Mouse (Mus musculus): ENCODE data around the gene Slc22a23. TPM values are rescaled to one million over a fixed set of nuclear protein-coding genes. Genes with fewer than 3 reads are reported as not detected.

Slc22a23 gene
- polyA plus RNA-seq, 1 experiment from 2014 or later: 6.8 TPM

DNA sequence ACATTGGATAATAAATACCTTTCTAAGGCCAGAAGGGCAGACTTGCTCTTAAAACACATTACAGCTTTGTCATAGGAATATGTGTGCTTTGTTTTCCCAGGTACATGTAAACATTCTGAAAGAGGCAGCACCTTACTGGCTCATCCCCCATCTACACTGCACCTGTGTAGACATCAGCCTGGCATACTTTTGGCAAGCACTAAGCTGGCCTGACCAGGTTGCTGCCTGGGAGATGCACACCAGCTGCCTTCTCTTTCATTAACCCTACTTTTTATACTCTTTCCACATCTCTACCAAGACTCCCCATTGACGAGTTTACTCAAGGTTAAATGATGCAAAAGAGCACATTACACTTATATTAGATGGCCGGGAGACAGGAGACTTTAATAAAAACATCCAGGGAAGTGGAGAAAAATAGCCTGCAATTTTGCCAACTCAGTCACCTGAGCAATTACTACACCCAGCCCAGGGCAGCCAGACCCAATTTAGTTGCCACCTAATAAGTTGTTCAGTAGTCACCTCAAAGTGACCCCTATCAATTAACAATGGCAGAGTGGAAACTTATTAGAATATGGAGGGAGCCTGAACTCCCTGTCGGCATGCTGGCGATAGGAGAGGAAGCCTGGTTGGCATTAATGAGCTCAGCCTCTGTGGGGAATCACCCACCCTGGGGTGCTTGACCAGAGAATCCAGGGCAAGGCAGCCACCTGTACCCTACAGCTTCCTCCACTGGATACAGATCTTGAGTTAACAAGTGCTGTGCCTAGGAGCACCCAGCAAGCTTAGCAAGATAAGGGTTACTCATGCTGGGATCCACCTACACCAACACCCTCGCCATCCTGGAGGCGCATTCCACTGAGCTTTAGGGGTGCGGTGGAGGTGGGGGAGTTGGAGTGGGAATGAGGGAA lies 37.0 kb downstream of the Slc22a23 start:
- 69% methylated on average over 7 of the region's 7 CpGs for WGBS
- Histone ChIP-seq H3K4me3 (no peak overlapping the region), H3K27ac (no peak overlapping the region), H3K36me3 (replicated peaks) (peaks cover 22% of the 10 kb centered on the region), H3K4me1 (peaks cover 32% of the 10 kb centered on the region), H3K9me3 (no peaks in the 10 kb centered on the region), H3K27me3 (ENCODE audit: poor library complexity, severe bottlenecking) (no peaks in the 10 kb centered on the region)
- no peak for DNase-seq (ENCODE audit: extremely low spot score, low spot score)

GRCm38 (mm10) chr13:34305964-34306671 lies 38.9 kb downstream of the Slc22a23 start:
- Histone ChIP-seq H3K27me3 (ENCODE audit: poor library complexity, severe bottlenecking) (no peaks in the 10 kb centered on the region), H3K4me1 (peaks cover 28% of the 10 kb centered on the region), H3K9me3 (no peaks in the 10 kb centered on the region), H3K36me3 (replicated peaks) (peaks cover 32% of the 10 kb centered on the region), H3K27ac (no peak overlapping the region), H3K4me3 (no peak overlapping the region)
- 96% methylated on average over 2 of the region's 2 CpGs for WGBS
- no peak for DNase-seq (ENCODE audit: extremely low spot score, low spot score)

DNA sequence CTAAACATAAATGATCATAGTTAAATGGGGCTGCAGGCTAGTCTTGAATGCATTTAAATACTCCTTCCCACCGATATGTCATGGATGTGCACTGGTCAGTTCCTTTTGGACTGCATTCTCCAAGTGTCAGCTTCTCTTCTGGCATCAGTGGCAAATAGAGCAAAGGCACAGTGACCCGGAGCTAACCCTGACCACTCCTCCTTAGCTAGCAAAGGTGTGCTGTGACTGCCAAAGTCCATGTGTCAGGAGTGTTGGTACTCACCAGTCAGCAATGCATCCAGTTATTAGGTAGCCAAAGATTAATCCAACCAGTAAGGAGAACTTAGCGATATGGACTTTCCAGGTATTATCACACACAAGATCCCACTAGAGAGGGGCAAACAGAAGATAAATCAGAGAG lies 40.1 kb downstream of the Slc22a23 start:
- WGBS: 96% methylated on average over 3 of the region's 3 CpGs
- no peaks in the 10 kb centered on the region for H3K9me3 ChIP-seq
- H3K27ac ChIP-seq: no peak overlapping the region
- H3K4me1 ChIP-seq: peaks cover 25% of the 10 kb centered on the region
- no peaks in the 10 kb centered on the region for H3K27me3 ChIP-seq (ENCODE audit: poor library complexity, severe bottlenecking)
- peaks cover 32% of the 10 kb centered on the region for H3K36me3 ChIP-seq (replicated peaks)
- no peak for DNase-seq (ENCODE audit: extremely low spot score, low spot score)
- no peak overlapping the region for H3K4me3 ChIP-seq

GRCm38 (mm10) chr13:34303386-34304016 lies 41.5 kb downstream of the Slc22a23 start:
- 72% methylated on average over 6 of the region's 6 CpGs for WGBS
- H3K4me1 ChIP-seq: peaks cover 25% of the 10 kb centered on the region
- no peaks in the 10 kb centered on the region for H3K9me3 ChIP-seq
- no peaks in the 10 kb centered on the region for H3K27me3 ChIP-seq (ENCODE audit: poor library complexity, severe bottlenecking)
- DNase-seq (ENCODE audit: extremely low spot score, low spot score): no peak
- peaks cover 42% of the 10 kb centered on the region for H3K36me3 ChIP-seq (replicated peaks)
- H3K4me3 ChIP-seq: no peak overlapping the region
- no peak overlapping the region for H3K27ac ChIP-seq

GRCm38 (mm10) chr13:34301585-34301984 lies 43.4 kb downstream of the Slc22a23 start:
- no peak overlapping the region for H3K4me3 ChIP-seq
- H3K36me3 ChIP-seq (replicated peaks): peaks cover 61% of the 10 kb centered on the region
- 45% methylated on average over 3 of the region's 3 CpGs for WGBS

GRCm38 (mm10) chr13:34299351-34300333 lies 45.3 kb downstream of the Slc22a23 start:
- no peak for DNase-seq (ENCODE audit: extremely low spot score, low spot score)
- Histone ChIP-seq H3K9me3 (no peaks in the 10 kb centered on the region), H3K36me3 (replicated peaks) (peaks cover 67% of the 10 kb centered on the region), H3K27ac (no peak overlapping the region), H3K27me3 (ENCODE audit: poor library complexity, severe bottlenecking) (no peaks in the 10 kb centered on the region), H3K4me1 (peaks cover 12% of the 10 kb centered on the region; the same call in 1 of the 2 replicates), H3K4me3 (no peak overlapping the region)
- WGBS: 90% methylated on average over 7 of the region's 7 CpGs

More at GRCm38 (mm10) chr13:34301585-34301984, 43.4 kb downstream of the Slc22a23 start:
- Histone ChIP-seq H3K4me1 (peaks cover 12% of the 10 kb centered on the region; the same call in 1 of the 2 replicates), H3K9me3 (no peaks in the 10 kb centered on the region), H3K27me3 (ENCODE audit: poor library complexity, severe bottlenecking) (no peaks in the 10 kb centered on the region), H3K27ac (no peak overlapping the region)
- no peak for DNase-seq (ENCODE audit: extremely low spot score, low spot score)

DNA sequence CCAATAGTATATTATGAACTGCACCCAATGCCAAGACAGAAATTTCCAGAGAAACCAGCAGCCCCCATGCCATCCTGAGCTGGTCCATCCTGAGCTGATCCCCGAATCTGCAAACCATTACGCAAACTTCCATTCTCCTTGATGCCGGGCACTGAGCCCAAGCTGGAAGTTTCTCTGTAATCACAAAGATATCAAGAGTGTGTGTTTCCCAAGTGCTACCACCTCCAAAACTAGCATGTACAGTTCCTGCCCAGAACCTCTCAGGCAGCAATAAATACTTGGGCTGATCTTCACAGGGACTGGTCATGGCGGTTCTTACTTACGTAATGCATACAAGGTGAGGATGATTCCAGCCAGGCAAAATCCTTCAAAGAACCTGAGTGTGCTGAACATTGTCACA lies 46.3 kb downstream of the Slc22a23 start:
- H3K27ac ChIP-seq: no peak overlapping the region
- H3K4me1 ChIP-seq: peaks cover 14% of the 10 kb centered on the region; the same call in 1 of the 2 replicates
- H3K36me3 ChIP-seq (replicated peaks): peaks cover 61% of the 10 kb centered on the region
- WGBS: 97% methylated on average over 5 of the region's 5 CpGs
- H3K4me3 ChIP-seq: no peak overlapping the region
- H3K9me3 ChIP-seq: no peaks in the 10 kb centered on the region
- no peak for DNase-seq (ENCODE audit: extremely low spot score, low spot score)
- no peaks in the 10 kb centered on the region for H3K27me3 ChIP-seq (ENCODE audit: poor library complexity, severe bottlenecking)

GRCm38 (mm10) chr13:34298061-34298460 lies 46.9 kb downstream of the Slc22a23 start:
- H3K36me3 ChIP-seq (replicated peaks): peaks cover 57% of the 10 kb centered on the region
- 97% methylated on average over 6 of the region's 6 CpGs for WGBS
- no peaks in the 10 kb centered on the region for H3K9me3 ChIP-seq
- peaks cover 10% of the 10 kb centered on the region; the same call in 1 of the 2 replicates for H3K4me1 ChIP-seq
- H3K27ac ChIP-seq: no peak overlapping the region
- no peak for DNase-seq (ENCODE audit: extremely low spot score, low spot score)
- H3K27me3 ChIP-seq (ENCODE audit: poor library complexity, severe bottlenecking): no peaks in the 10 kb centered on the region
- H3K4me3 ChIP-seq: no peak overlapping the region

GRCm38 (mm10) chr13:34295787-34296435 lies 49.1 kb downstream of the Slc22a23 start:
- Histone ChIP-seq H3K4me3 (no peak overlapping the region), H3K9me3 (no peaks in the 10 kb centered on the region)
- WGBS: 94% methylated on average over 12 of the region's 12 CpGs

GRCm38 (mm10) chr13:34294212-34294611 lies 50.8 kb downstream of the Slc22a23 start:
- H3K27me3 ChIP-seq (ENCODE audit: poor library complexity, severe bottlenecking): no peaks in the 10 kb centered on the region
- H3K36me3 ChIP-seq (replicated peaks): peaks cover 47% of the 10 kb centered on the region
- no peak overlapping the region for H3K27ac ChIP-seq
- H3K9me3 ChIP-seq: no peaks in the 10 kb centered on the region
- no peak overlapping the region for H3K4me3 ChIP-seq
- peaks cover 16% of the 10 kb centered on the region for H3K4me1 ChIP-seq
- DNase-seq (ENCODE audit: extremely low spot score, low spot score): no peak
- WGBS: 74% methylated on average over 4 of the region's 4 CpGs

More at GRCm38 (mm10) chr13:34295787-34296435, 49.1 kb downstream of the Slc22a23 start:
- Histone ChIP-seq H3K36me3 (replicated peaks) (peaks cover 50% of the 10 kb centered on the region), H3K4me1 (peaks cover 5% of the 10 kb centered on the region; the same call in 1 of the 2 replicates), H3K27ac (no peak overlapping the region), H3K27me3 (ENCODE audit: poor library complexity, severe bottlenecking) (no peaks in the 10 kb centered on the region)
- DNase-seq (ENCODE audit: extremely low spot score, low spot score): no peak

DNA sequence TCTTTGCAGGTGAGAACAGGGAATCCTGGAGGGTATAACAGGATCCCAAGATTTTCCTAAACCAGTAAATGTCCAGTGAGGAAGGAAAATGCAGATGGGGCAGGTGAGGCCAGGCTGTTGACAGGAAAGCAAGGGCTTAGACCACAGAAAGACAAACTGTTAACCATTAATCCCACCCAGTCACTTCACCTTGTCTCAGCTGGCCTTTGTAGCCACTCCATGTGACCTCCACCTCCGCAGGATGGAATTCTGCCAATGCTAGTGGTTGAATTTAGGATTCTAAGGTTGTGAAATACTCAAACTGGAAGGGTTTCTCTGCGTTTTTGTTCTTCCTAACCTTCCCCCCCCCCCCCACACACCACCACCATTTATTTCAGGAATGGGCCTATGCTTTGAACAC lies 52.9 kb downstream of the Slc22a23 start:
- H3K4me3 ChIP-seq: no peak overlapping the region

More for the DNA sequence above, 52.9 kb downstream of the Slc22a23 start:
- Histone ChIP-seq H3K27me3 (ENCODE audit: poor library complexity, severe bottlenecking) (no peaks in the 10 kb centered on the region), H3K9me3 (no peaks in the 10 kb centered on the region), H3K36me3 (replicated peaks) (peaks cover 25% of the 10 kb centered on the region), H3K27ac (no peak overlapping the region), H3K4me1 (peaks cover 37% of the 10 kb centered on the region)
- WGBS: 80% methylated on average over 2 of the region's 2 CpGs
- DNase-seq (ENCODE audit: extremely low spot score, low spot score): no peak

Measured in forebrain, embryonic 10.5 days (tissue).